Mouse (Mus musculus): ENCODE results near the gene Mecom.
"Not testable (repeated sequence)": the region's sequence is repeated elsewhere in the genome, so short reads cannot be mapped to it uniquely, and the experiment has no call there.

The Mecom gene

GRCm38 (mm10) chr3:30547908-30548307, at the start of gene Mecom:
Gene Mecom (minus strand): TSS chr3:30548008.
- no peak for DNase-seq (ENCODE audit: low read depth, low spot score)

- no peak for DNase-seq (ENCODE audit: low read depth, low spot score)
Measured at GRCm38 (mm10) chr3:30597271-30597670, 49.5 kb upstream of the Mecom start.

- DNase-seq (ENCODE audit: low read depth, low spot score), result peak; percentile 76
Measured at GRCm38 (mm10) chr3:30595111-30595832, 47.5 kb upstream of the Mecom start.

GRCm38 (mm10) chr3:30593719-30594485, 46.1 kb upstream of the Mecom start:
- peak; percentile 78 for DNase-seq (ENCODE audit: low read depth, low spot score)

- peak; percentile 88 for DNase-seq (ENCODE audit: low read depth, low spot score)
Measured at GRCm38 (mm10) chr3:30592418-30592853, 44.6 kb upstream of the Mecom start.

GRCm38 (mm10) chr3:30588865-30589264, 41.1 kb upstream of the Mecom start:
- peak; percentile 52 for DNase-seq (ENCODE audit: low read depth, low spot score)

- no peak for DNase-seq (ENCODE audit: low read depth, low spot score)
Measured at GRCm38 (mm10) chr3:30573549-30573948, 25.7 kb upstream of the Mecom start.

- DNase-seq (ENCODE audit: low read depth, low spot score), result not testable (repeated sequence)
Measured at GRCm38 (mm10) chr3:30566333-30566732, 18.5 kb upstream of the Mecom start.

GRCm38 (mm10) chr3:30560677-30561314, 13.0 kb upstream of the Mecom start:
- DNase-seq (ENCODE audit: low read depth, low spot score), result peak; percentile 23

- DNase-seq (ENCODE audit: low read depth, low spot score), result no peak
Measured at GRCm38 (mm10) chr3:30553741-30554140, 5.9 kb upstream of the Mecom start.

GRCm38 (mm10) chr3:30550218-30550617, 2.4 kb upstream of the Mecom start:
- peak; percentile 52 for DNase-seq (ENCODE audit: low read depth, low spot score)

- DNase-seq (ENCODE audit: low read depth, low spot score), result peak; percentile 58
Measured at GRCm38 (mm10) chr3:30548928-30549327, 1.1 kb upstream of the Mecom start.

- DNase-seq (ENCODE audit: low read depth, low spot score), result peak; percentile 37
Measured at GRCm38 (mm10) chr3:30546831-30547369, 908 bp downstream of the Mecom start.

- DNase-seq (ENCODE audit: low read depth, low spot score), result no peak
Measured at GRCm38 (mm10) chr3:30546366-30546765, 1.4 kb downstream of the Mecom start.

- DNase-seq (ENCODE audit: low read depth, low spot score), result no peak
Measured at GRCm38 (mm10) chr3:30545246-30545645, 2.6 kb downstream of the Mecom start.

GRCm38 (mm10) chr3:30544305-30544704, 3.5 kb downstream of the Mecom start:
- no peak for DNase-seq (ENCODE audit: low read depth, low spot score)

- no peak for DNase-seq (ENCODE audit: low read depth, low spot score)
Measured at GRCm38 (mm10) chr3:30535821-30536220, 12.0 kb downstream of the Mecom start.

GRCm38 (mm10) chr3:30520751-30521150, 27.1 kb downstream of the Mecom start:
- not testable (repeated sequence) for DNase-seq (ENCODE audit: low read depth, low spot score)

- no peak for DNase-seq (ENCODE audit: low read depth, low spot score)
Measured at GRCm38 (mm10) chr3:30519425-30519824, 28.4 kb downstream of the Mecom start.

GRCm38 (mm10) chr3:30515795-30516170, 32.0 kb downstream of the Mecom start:
- no peak for DNase-seq (ENCODE audit: low read depth, low spot score)

GRCm38 (mm10) chr3:30514901-30515794, 32.7 kb downstream of the Mecom start:
- no peak for DNase-seq (ENCODE audit: low read depth, low spot score)
